Mouse (Mus musculus) large intestine, adult 2 months (tissue): ENCODE measurements around the gene Card11. TPM values are rescaled to one million over a fixed set of nuclear protein-coding genes. Genes with fewer than 3 reads are reported as not detected.

Source experiments
- polyA plus RNA-seq: library from polyadenylated mRNA; depleted of rRNA; stranded (reverse); fragments of >200 nt; gene quantifications from 2 replicates; pipeline ENCODE4 v1.2.3, GENCODE M21; 2012; rRNA removed

The Card11 gene
- polyA plus RNA-seq, 1 experiment = 14.8 TPM

Other genes starting within 250 kb of the Card11 start
- gene Gna12, start 170.2 kb downstream of the Card11 start, polyA plus RNA-seq = 35.9 and 37.1 TPM in 2 replicates
- 0.71 and 1.1 TPM in 2 replicates for gene Sdk1, start 240.9 kb upstream of the Card11 start, polyA plus RNA-seq